Mouse (Mus musculus) spleen, adult 2 months (tissue): Measurements from ENCODE around the gene Clrn3. TPM values are rescaled to one million over a fixed set of nuclear protein-coding genes. Genes with fewer than 3 reads are reported as not detected.

Experiments
- DNase-seq, 2 experiments: peaks; one replicate each; pipeline versions ENCODE4 v3.0.0 to v3.0.0-alpha.2; 2012 to 2021; ENCODE audit warnings: low spot score in 2 of 2, low read depth in 1 of 2
- H3K27ac ChIP-seq: fragments of 200-500 bp; 2 replicates; pipeline ENCODE4 v1.5.1; 2012; ENCODE audit warnings: low read length, inconsistent platforms; ENCODE audit not compliant: insufficient read depth
- H3K27me3 ChIP-seq: fragments of 200-500 bp; 2 replicates; pipeline ENCODE4 v1.6.1; 2012; ENCODE audit warnings: mild to moderate bottlenecking, moderate library complexity, low read length, inconsistent platforms; ENCODE audit not compliant: control insufficient read depth, insufficient read depth
- H3K36me3 ChIP-seq: fragments of 200-500 bp; 2 replicates; pipeline ENCODE4 v1.6.1; 2012; ENCODE audit warnings: mild to moderate bottlenecking, low read length, inconsistent platforms; ENCODE audit not compliant: control insufficient read depth, insufficient read depth
- H3K4me1 ChIP-seq: fragments of 200-500 bp; 2 replicates; pipeline ENCODE4 v1.6.1; 2011; ENCODE audit warnings: inconsistent platforms; ENCODE audit not compliant: control insufficient read depth, insufficient read depth, insufficient read length
- H3K4me3 ChIP-seq: fragments of 200-500 bp; 2 replicates; pipeline ENCODE4 v1.5.1; 2011; ENCODE audit warnings: mild to moderate bottlenecking, inconsistent platforms; ENCODE audit not compliant: insufficient read depth, insufficient read length; ENCODE audit errors: extremely low read depth
- CTCF ChIP-seq: fragments of 200-500 bp; IDR thresholded peaks from 2 replicates; pipeline ENCODE4 v1.5.1; 2011; ENCODE audit warnings: mild to moderate bottlenecking, inconsistent platforms; ENCODE audit not compliant: insufficient read depth, insufficient read length, insufficient replicate concordance; ENCODE audit errors: extremely low read depth
- POLR2A ChIP-seq: fragments of 200-500 bp; IDR thresholded peaks from 2 replicates; pipeline ENCODE4 v1.6.1; 2011; ENCODE audit warnings: low read depth, low read length, inconsistent platforms
- WGBS: fragments of 180-500 bp; shearing (Covaris S2); methylation state at CpG from one replicate; pipeline ENCODE4 v1.1.7; 2018; 5-methylcytosine and 5-hydroxymethylcytosine counted together
- polyA plus RNA-seq: library from polyadenylated mRNA; depleted of rRNA; stranded (reverse); fragments of >200 nt; gene quantifications from 2 replicates; pipeline ENCODE4 v1.2.3, GENCODE M21; 2012; rRNA removed

Gene Clrn3
- polyA plus RNA-seq, 1 experiment: not detected

GRCm38 (mm10) chr7:135470319-135470718, 58.1 kb downstream of the Clrn3 start:
- no peak for DNase-seq
- Histone ChIP-seq H3K36me3 (no peaks in the 10 kb centered on the region), H3K27ac (no peak overlapping the region), H3K4me1 (no peaks in the 10 kb centered on the region), H3K27me3 (no peaks in the 10 kb centered on the region), H3K4me3 (no peak overlapping the region)
- 85% methylated on average over 5 of the region's 5 CpGs for WGBS
- TF ChIP-seq POLR2A (no peak), CTCF (no peak)

- TF ChIP-seq CTCF: no peak
- TF ChIP-seq POLR2A: no peak
- Histone ChIP-seq H3K27ac (no peak overlapping the region), H3K27me3 (no peaks in the 10 kb centered on the region), H3K4me1 (no peaks in the 10 kb centered on the region), H3K36me3 (no peaks in the 10 kb centered on the region), H3K4me3 (no peak overlapping the region)
- WGBS: 66% methylated on average over 7 of the region's 7 CpGs
- DNase-seq: no peak
Observed at GRCm38 (mm10) chr7:135468631-135469030, 59.8 kb downstream of the Clrn3 start.

GRCm38 (mm10) chr7:135465293-135465692, 63.2 kb downstream of the Clrn3 start:
- WGBS: 27% methylated on average over 12 of the region's 12 CpGs
- DNase-seq: no peak
- H3K27me3 ChIP-seq: no peaks in the 10 kb centered on the region
- H3K4me1 ChIP-seq: no peaks in the 10 kb centered on the region
- H3K4me3 ChIP-seq: no peak overlapping the region
- no peaks in the 10 kb centered on the region for H3K36me3 ChIP-seq
- no peak for TF ChIP-seq POLR2A
- TF ChIP-seq CTCF: no peak
- H3K27ac ChIP-seq: no peak overlapping the region

- H3K4me3 ChIP-seq: no peak overlapping the region
- H3K4me1 ChIP-seq: no peaks in the 10 kb centered on the region
- H3K36me3 ChIP-seq: no peaks in the 10 kb centered on the region
- 45% methylated on average over 3 of the region's 3 CpGs for WGBS
- DNase-seq: no peak
- H3K27ac ChIP-seq: no peak overlapping the region
- TF ChIP-seq POLR2A (no peak), CTCF (peak; percentile 22; the same call in 1 of the 2 replicates)
- H3K27me3 ChIP-seq: no peaks in the 10 kb centered on the region
Observed at GRCm38 (mm10) chr7:135464689-135465259, 63.7 kb downstream of the Clrn3 start.

Other genes with a start within 250 kb of the Clrn3 start
- gene Foxi2, start 118.3 kb downstream of the Clrn3 start, polyA plus RNA-seq: not detected in 2 replicates
- 9.5 and 10.1 TPM in 2 replicates for gene Ptpre, start 8.8 kb upstream of the Clrn3 start, polyA plus RNA-seq
- gene Mki67, start 187.7 kb upstream of the Clrn3 start, polyA plus RNA-seq: 4.6 and 5.0 TPM in 2 replicates